Mouse (Mus musculus): ENCODE measurements around the gene Sgta. TPM values are rescaled to one million over a fixed set of nuclear protein-coding genes. Genes with fewer than 3 reads are reported as not detected.
"Not testable (repeated sequence)": the region's sequence is repeated elsewhere in the genome, so short reads cannot be mapped to it uniquely, and the experiment has no call there.

Gene Sgta
- total and polyA plus RNA-seq, 2 experiments from 2014 or later: 236 to 325 TPM

GRCm38 (mm10) chr10:81076356-81076755 lies 16.4 kb upstream of the Sgta start:
- H3K9me3 ChIP-seq (ENCODE audit: low read length): no peaks in the 10 kb centered on the region
- WGBS: 95% methylated on average over 1 of the region's 1 CpGs
- H3K36me3 ChIP-seq (ENCODE audit: insufficient read depth, low read length): peaks cover 75% of the 10 kb centered on the region

DNA sequence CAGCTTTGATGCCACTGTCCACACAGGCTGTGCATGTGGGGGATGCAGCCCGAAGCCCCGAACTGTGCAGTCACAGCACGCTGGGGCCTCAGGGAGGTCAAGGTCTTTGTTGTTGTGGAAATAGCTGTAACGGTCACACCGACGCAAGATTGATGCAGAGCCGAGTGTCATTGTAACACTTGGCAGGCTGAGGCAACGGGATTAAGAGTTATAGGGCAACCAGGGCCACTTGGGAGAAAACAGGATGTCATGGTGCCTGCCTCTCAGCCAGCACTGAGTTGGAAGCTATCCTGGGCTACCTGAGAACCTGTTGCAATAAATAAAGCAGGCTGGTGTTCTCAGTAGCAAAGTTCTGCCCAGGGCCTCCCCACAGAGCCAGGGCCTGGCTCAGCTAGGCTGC lies 15.8 kb upstream of the Sgta start:
- Histone ChIP-seq H3K4me3 (ENCODE audit: low read depth, low read length) (no peak overlapping the region), H3K36me3 (ENCODE audit: insufficient read depth, low read length) (peaks cover 69% of the 10 kb centered on the region), H3K27ac (ENCODE audit: low read depth, low read length) (no peak overlapping the region), H3K4me2 (ENCODE audit: low read depth, low read length, poor library complexity, severe bottlenecking) (no peak overlapping the region), H3K9me3 (ENCODE audit: low read length) (no peaks in the 10 kb centered on the region), H3K9ac (replicated peaks; ENCODE audit: low read length, poor library complexity, severe bottlenecking) (no peak overlapping the region), H3K27me3 (ENCODE audit: insufficient read depth, low read length) (no peaks in the 10 kb centered on the region), H3K4me1 (ENCODE audit: insufficient read depth, low read length) (peaks cover 6% of the 10 kb centered on the region)
- no peak for ATAC-seq (ENCODE audit: low FRiP score)
- WGBS: 66% methylated on average over 8 of the region's 8 CpGs
- no peak for DNase-seq (ENCODE audit: low spot score)
- TF ChIP-seq CTCF (IDR thresholded peaks at IDR 0.05): no peak

More at GRCm38 (mm10) chr10:81076356-81076755, 16.4 kb upstream of the Sgta start:
- Histone ChIP-seq H3K4me1 (ENCODE audit: insufficient read depth, low read length) (peaks cover under 1% of the 10 kb centered on the region; the same call in 1 of the 2 replicates), H3K27ac (ENCODE audit: low read depth, low read length) (no peak overlapping the region), H3K27me3 (ENCODE audit: insufficient read depth, low read length) (no peaks in the 10 kb centered on the region), H3K9ac (replicated peaks; ENCODE audit: low read length, poor library complexity, severe bottlenecking) (no peak overlapping the region), H3K4me2 (ENCODE audit: low read depth, low read length, poor library complexity, severe bottlenecking) (no peak overlapping the region), H3K4me3 (ENCODE audit: low read depth, low read length) (no peak overlapping the region)
- no peak for ATAC-seq (ENCODE audit: low FRiP score)
- TF ChIP-seq CTCF (IDR thresholded peaks at IDR 0.05): no peak
- no peak for DNase-seq (ENCODE audit: low spot score)

DNA sequence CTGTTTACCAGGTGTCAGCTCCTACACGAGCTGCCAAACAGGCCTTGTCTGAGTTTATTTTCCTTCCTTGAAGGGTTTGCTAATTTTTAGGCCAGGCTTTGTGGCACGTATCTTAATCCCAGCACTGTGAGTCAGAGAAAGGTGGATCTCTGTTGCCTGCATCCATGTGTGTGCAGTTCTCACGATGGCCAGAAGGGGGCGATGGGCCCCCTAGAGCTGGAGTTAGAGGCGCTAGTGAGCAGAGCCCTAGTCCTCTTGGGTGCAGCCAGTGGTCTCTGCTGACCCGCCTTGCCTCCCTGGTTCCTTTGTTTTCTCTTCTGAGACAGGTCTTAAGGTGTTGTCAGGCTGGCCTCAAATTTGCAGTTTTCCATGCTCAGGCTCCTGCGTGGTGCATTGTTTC lies 13.5 kb upstream of the Sgta start:
- DNase-seq (ENCODE audit: low spot score): no peak
- Histone ChIP-seq H3K9ac (replicated peaks; ENCODE audit: low read length, poor library complexity, severe bottlenecking) (no peak overlapping the region), H3K4me2 (ENCODE audit: low read depth, low read length, poor library complexity, severe bottlenecking) (no peak overlapping the region), H3K4me3 (ENCODE audit: low read depth, low read length) (no peak overlapping the region), H3K27me3 (ENCODE audit: insufficient read depth, low read length) (no peaks in the 10 kb centered on the region), H3K4me1 (ENCODE audit: insufficient read depth, low read length) (peaks cover 13% of the 10 kb centered on the region), H3K9me3 (ENCODE audit: low read length) (no peaks in the 10 kb centered on the region), H3K27ac (ENCODE audit: low read depth, low read length) (no peak overlapping the region), H3K36me3 (ENCODE audit: insufficient read depth, low read length) (peaks cover 47% of the 10 kb centered on the region)
- TF ChIP-seq CTCF (IDR thresholded peaks at IDR 0.05): peak; percentile 69
- no peak for ATAC-seq (ENCODE audit: low FRiP score)
- 65% methylated on average over 7 of the region's 7 CpGs for WGBS

GRCm38 (mm10) chr10:81072290-81072689 lies 12.3 kb upstream of the Sgta start:
- Histone ChIP-seq H3K27me3 (ENCODE audit: insufficient read depth, low read length) (no peaks in the 10 kb centered on the region), H3K36me3 (ENCODE audit: insufficient read depth, low read length) (peaks cover 36% of the 10 kb centered on the region), H3K4me2 (ENCODE audit: low read depth, low read length, poor library complexity, severe bottlenecking) (no peak overlapping the region), H3K4me3 (ENCODE audit: low read depth, low read length) (no peak overlapping the region), H3K27ac (ENCODE audit: low read depth, low read length) (no peak overlapping the region), H3K9ac (replicated peaks; ENCODE audit: low read length, poor library complexity, severe bottlenecking) (no peak overlapping the region), H3K9me3 (ENCODE audit: low read length) (no peaks in the 10 kb centered on the region), H3K4me1 (ENCODE audit: insufficient read depth, low read length) (peaks cover 13% of the 10 kb centered on the region)
- 92% methylated on average over 8 of the region's 8 CpGs for WGBS
- TF ChIP-seq CTCF (IDR thresholded peaks at IDR 0.05): no peak
- no peak for DNase-seq (ENCODE audit: low spot score)
- ATAC-seq (ENCODE audit: low FRiP score): no peak

DNA sequence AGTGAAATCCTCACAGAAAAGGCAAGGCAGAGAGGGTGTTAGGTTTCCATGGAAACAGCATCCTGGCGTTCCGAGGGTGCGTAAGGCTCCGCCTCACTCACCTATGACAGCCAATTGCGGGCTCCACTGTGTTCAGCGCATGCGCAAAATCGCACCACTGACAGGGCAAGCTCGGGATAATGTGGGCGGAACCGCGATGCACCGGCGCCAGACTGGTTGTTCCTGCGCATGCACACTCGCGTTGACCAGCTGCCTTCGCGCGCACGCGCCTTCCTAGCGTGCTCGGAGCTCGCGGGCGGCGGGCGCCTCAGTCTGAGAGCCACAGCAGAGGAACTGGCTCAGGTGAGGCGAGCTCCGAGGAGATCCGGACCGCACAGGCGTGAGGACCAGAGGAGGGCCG lies 9.9 kb upstream of the Sgta start, which contains the start of gene Thop1:
Gene Thop1, plus strand, starts transcription at position 200 of the 400 bp plus-strand sequence.
- no peak; the same call in 1 of the 2 replicates for TF ChIP-seq CTCF (IDR thresholded peaks at IDR 0.05)
- H3K36me3 ChIP-seq (ENCODE audit: insufficient read depth, low read length): peaks cover 16% of the 10 kb centered on the region
- no peaks in the 10 kb centered on the region for H3K9me3 ChIP-seq (ENCODE audit: low read length)
- H3K9ac ChIP-seq (replicated peaks; ENCODE audit: low read length, poor library complexity, severe bottlenecking): peak within 1 kb of the TSS; percentile 83
- peak within 1 kb of the TSS; percentile 66 for H3K4me3 ChIP-seq (ENCODE audit: low read depth, low read length)
- WGBS: under 1% methylated on average over 35 of the region's 35 CpGs
- peak; percentile 96 for ATAC-seq (ENCODE audit: low FRiP score)
- peaks cover 13% of the 10 kb centered on the region for H3K4me1 ChIP-seq (ENCODE audit: insufficient read depth, low read length)
- no peaks in the 10 kb centered on the region for H3K27me3 ChIP-seq (ENCODE audit: insufficient read depth, low read length)
- peak within 1 kb of the TSS; percentile 79 for H3K4me2 ChIP-seq (ENCODE audit: low read depth, low read length, poor library complexity, severe bottlenecking)
- DNase-seq (ENCODE audit: low spot score): peak; percentile 100
- peak within 1 kb of the TSS; percentile 69 for H3K27ac ChIP-seq (ENCODE audit: low read depth, low read length)

DNA sequence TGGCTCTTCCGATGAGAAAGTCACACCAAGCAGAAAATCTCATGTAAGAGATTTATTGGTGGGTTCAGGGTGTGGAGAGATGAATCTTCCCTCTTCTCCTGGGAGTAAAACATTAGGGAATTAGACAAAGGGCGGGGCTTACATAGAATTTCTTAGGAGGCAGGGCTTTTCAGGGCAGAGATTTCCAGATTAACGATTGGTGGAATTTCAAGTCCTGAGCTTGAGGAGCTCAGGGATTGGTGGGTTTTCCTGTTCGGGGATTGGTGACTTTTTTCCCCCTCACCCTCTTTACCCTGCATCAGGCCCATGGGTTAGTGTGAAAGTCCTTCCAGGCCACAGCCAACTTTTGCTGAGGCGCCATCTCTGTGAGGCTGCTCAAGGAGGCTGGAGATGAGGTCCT lies 8.7 kb upstream of the Sgta start:
- no peak for TF ChIP-seq CTCF (IDR thresholded peaks at IDR 0.05)
- peaks cover 13% of the 10 kb centered on the region for H3K4me1 ChIP-seq (ENCODE audit: insufficient read depth, low read length)
- no peak overlapping the region for H3K9ac ChIP-seq (replicated peaks; ENCODE audit: low read length, poor library complexity, severe bottlenecking)
- no peak overlapping the region; the same call in 1 of the 2 replicates for H3K27ac ChIP-seq (ENCODE audit: low read depth, low read length)
- no peak for DNase-seq (ENCODE audit: low spot score)
- no peak for ATAC-seq (ENCODE audit: low FRiP score)
- no peaks in the 10 kb centered on the region for H3K27me3 ChIP-seq (ENCODE audit: insufficient read depth, low read length)
- 84% methylated on average over 5 of the region's 5 CpGs for WGBS
- H3K9me3 ChIP-seq (ENCODE audit: low read length): no peaks in the 10 kb centered on the region
- H3K4me3 ChIP-seq (ENCODE audit: low read depth, low read length): no peak overlapping the region
- peaks cover 7% of the 10 kb centered on the region for H3K36me3 ChIP-seq (ENCODE audit: insufficient read depth, low read length)
- no peak overlapping the region for H3K4me2 ChIP-seq (ENCODE audit: low read depth, low read length, poor library complexity, severe bottlenecking)

DNA sequence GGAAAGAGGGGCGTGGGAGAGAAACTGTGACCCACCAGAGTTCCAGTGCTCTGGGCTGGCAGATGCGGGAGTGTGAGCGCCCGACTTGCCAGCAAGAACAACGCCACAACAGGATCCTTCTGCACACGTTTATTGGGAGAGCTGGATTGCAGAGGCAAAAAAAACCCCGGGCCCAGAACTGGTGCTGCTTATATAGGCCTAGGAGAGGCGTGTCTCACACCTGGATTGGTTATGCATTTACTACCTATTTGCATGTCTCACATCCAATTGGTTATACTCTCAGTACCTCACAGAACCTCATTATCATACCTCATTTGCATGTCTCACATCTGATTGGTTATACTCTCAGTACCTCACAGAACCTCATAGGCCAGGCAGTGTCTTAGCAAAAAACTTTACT lies 4.5 kb upstream of the Sgta start:
- not testable (repeated sequence) for H3K27ac ChIP-seq (ENCODE audit: low read depth, low read length); H3K9ac ChIP-seq (replicated peaks; ENCODE audit: low read length, poor library complexity, severe bottlenecking); ATAC-seq (ENCODE audit: low FRiP score); H3K4me2 ChIP-seq (ENCODE audit: low read depth, low read length, poor library complexity, severe bottlenecking); H3K36me3 ChIP-seq (ENCODE audit: insufficient read depth, low read length); DNase-seq (ENCODE audit: low spot score); H3K4me3 ChIP-seq (ENCODE audit: low read depth, low read length); H3K4me1 ChIP-seq (ENCODE audit: insufficient read depth, low read length); H3K9me3 ChIP-seq (ENCODE audit: low read length); H3K27me3 ChIP-seq (ENCODE audit: insufficient read depth, low read length)
- WGBS: 85% methylated on average over 8 of the region's 8 CpGs

All from midbrain, postnatal 0 days (tissue).